Mouse (Mus musculus) sigmoid colon, adult 10 weeks (tissue): ENCODE results near the gene Siah2. TPM values are rescaled to one million over a fixed set of nuclear protein-coding genes. Genes with fewer than 3 reads are reported as not detected.

Experiments
- polyA plus RNA-seq: library from polyadenylated mRNA; stranded (reverse); fragments of 350-450 nt; fragmentation: Illumina TruSeq; extraction: RNeasy Lipid Tissue Mini Kit (QIAGEN cat#74804); gene quantifications from one replicate; pipeline ENCODE4 v1.2.3, GENCODE M21; 2014; ENCODE audit warnings: low read depth, low replicate concordance

Siah2 gene
- 4.6 TPM for polyA plus RNA-seq

GRCm38 (mm10) chr3:58691997-58692721 is at the start of gene Siah2:
TSS of gene Siah2 (minus strand) at chr3:58692400.

GRCm38 (mm10) chr3:58636406-58637295 is 55.5 kb downstream of the Siah2 start, which contains the start of gene Erich6:
TSS of gene Erich6 (minus strand) at chr3:58637207.

Other genes starting within 250 kb of the Siah2 start
- 248 TPM for gene Eif2a, start 166.6 kb downstream of the Siah2 start, polyA plus RNA-seq
- gene Serp1, start 166.5 kb downstream of the Siah2 start, polyA plus RNA-seq = 350 TPM
- 413 TPM for gene Selenot, start 115.8 kb downstream of the Siah2 start, polyA plus RNA-seq
- not detected for gene Erich6, start 55.2 kb downstream of the Siah2 start, polyA plus RNA-seq
- gene Mindy4b-ps, start 129.9 kb upstream of the Siah2 start, polyA plus RNA-seq = not detected
- gene Clrn1, start 192.9 kb upstream of the Siah2 start, polyA plus RNA-seq = not detected